Mouse (Mus musculus) gastrocnemius, postnatal 25 days (tissue): ENCODE measurements around the gene Smurf2. TPM values are rescaled to one million over a fixed set of nuclear protein-coding genes. Genes with fewer than 3 reads are reported as not detected.

Experiments used
- DNase-seq: peaks from one replicate; pipeline ENCODE4 v3.0.0; 2022
- long read RNA-seq, 2 experiments: library from polyadenylated mRNA; stranded (forward); transcript quantifications; one replicate each; pipeline ENCODE4 v2.0.0; 2021
- total RNA-seq, 2 experiments: library from RNA; stranded (reverse); gene quantifications; 1 replicate in 1 of 2; 2 replicates in 1 of 2; pipeline ENCODE4 v1.2.3; 2021

Gene Smurf2
- total RNA-seq: 10 to 100 TPM; 22.3 to 23.7 TPM
- long read RNA-seq, experiment 1, partial matches to known transcripts: 0 of 14 reads
- long read RNA-seq, experiment 1, other reads (novel, unspliced or antisense): 14 of 14 reads
- long read RNA-seq, experiment 2, full-length matches to known transcripts: 2 of 15 reads
- long read RNA-seq, experiment 2, partial matches to known transcripts: 3 of 15 reads
- long read RNA-seq, experiment 2, other reads (novel, unspliced or antisense): 10 of 15 reads

DNA sequence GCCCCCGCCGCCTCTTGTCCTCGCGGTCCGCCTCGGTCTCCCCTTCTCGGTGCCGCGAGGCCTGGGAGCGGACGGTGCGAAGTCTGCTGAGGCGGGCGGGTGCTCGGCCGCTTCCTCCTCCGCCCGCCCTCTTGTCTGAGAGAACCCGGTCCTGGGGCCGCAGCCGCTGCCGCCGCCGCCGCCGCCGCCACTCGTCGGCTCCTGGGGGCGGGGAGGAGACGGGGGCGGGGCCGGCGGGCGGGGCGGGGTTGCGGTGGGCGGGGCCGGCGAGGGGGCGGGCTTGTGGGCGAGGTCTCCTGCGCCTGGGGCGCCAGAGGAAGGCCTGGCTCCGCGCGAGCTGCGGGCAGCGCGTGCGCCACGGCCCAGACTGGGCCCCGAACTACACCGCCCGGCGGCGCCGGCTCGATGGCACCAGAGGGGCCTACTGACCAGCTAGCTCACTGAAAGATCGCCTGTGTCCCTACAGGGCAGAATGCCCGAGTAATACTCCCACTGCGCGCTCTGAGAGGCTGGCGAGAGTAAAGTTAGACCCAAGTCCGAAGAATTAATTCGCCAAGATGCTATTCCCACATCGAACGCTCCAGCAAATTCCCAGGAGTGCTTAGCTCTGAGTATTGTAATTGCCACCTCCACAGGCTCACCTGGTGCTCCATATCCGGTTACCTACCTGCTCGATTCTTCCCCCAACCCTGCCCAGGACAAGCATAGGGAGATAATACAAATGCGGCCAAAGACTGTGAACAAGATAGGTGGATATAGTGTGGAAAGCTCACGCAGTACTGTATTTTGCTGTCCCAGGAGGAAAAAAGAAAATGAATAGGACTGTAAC lies at the start of gene Smurf2:
Gene Smurf2, minus strand, starts transcription at position 165 of the 829 bp plus-strand sequence.
- DNase-seq: peak; percentile 92

GRCm38 (mm10) chr11:106969798-106970197 lies 49.3 kb upstream of the Smurf2 start:
- no peak for DNase-seq

GRCm38 (mm10) chr11:106967630-106968029 lies 47.1 kb upstream of the Smurf2 start:
- peak; percentile 65 for DNase-seq

GRCm38 (mm10) chr11:106965881-106966280 lies 45.4 kb upstream of the Smurf2 start:
- no peak for DNase-seq

DNA sequence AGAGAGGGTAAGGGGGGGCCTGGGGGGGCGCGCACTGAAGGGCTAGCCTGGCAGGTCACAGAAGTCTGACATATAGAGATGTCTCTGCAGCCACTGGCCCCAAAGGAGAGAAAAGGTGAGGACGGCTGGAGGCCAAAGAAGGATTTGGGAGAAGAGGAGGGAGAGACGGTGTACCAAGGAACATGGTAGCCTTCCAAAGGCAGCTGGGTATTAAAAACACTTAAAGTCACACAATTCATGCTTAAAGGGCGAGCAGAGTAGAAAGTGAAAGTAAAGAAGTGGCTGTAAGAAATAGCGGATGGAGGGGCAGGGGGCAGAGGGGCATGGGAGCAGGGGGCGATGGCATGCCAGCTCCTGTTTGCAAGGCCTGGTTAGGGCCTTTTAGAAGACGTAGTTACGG lies 41.8 kb upstream of the Smurf2 start:
- no peak for DNase-seq

GRCm38 (mm10) chr11:106961471-106962081 lies 41.1 kb upstream of the Smurf2 start:
- peak; percentile 27 for DNase-seq

DNA sequence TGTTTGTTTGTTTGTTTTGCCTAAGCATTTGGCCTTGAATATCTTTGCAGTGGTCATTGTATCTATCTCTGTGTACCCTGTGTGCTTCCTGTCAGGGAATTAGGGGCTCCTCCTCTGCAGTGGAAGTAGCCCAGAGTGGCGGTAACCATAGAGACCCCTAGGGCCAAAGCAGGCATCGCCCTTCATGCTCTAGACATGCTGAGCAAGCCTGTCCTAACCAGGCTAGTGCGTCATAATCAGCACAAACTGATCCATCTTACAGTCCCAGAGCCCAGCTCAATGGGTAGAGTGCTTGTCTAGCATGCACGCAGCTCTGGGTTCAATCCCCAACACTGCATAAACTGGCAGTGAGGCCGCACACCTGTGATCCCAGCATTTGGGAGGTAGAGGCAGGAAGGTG lies 38.6 kb upstream of the Smurf2 start:
- DNase-seq: no peak

GRCm38 (mm10) chr11:106958407-106959071 lies 38.0 kb upstream of the Smurf2 start:
- DNase-seq: no peak

GRCm38 (mm10) chr11:106957271-106957980 lies 36.9 kb upstream of the Smurf2 start:
- DNase-seq: peak; percentile 69

GRCm38 (mm10) chr11:106954566-106954965 lies 34.1 kb upstream of the Smurf2 start:
- no peak for DNase-seq

DNA sequence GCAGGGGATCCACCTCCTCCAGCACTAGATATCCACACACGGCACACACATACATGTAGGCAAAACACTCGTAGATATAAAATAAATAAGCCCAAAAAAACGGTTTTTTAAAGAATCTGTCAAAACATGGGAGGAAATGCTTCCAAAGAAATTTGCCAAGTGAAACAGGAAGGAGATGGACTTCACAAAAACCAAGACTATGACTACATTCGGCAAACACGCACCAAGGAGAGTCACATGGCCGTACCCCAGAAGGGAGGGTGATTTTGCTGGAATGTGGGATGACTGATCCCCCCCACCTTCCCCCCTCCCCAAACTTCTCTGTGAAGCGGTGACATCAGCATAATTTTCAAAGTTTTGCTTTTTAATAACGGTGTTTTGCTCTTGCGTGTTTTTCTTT lies 33.6 kb upstream of the Smurf2 start:
- DNase-seq: no peak

DNA sequence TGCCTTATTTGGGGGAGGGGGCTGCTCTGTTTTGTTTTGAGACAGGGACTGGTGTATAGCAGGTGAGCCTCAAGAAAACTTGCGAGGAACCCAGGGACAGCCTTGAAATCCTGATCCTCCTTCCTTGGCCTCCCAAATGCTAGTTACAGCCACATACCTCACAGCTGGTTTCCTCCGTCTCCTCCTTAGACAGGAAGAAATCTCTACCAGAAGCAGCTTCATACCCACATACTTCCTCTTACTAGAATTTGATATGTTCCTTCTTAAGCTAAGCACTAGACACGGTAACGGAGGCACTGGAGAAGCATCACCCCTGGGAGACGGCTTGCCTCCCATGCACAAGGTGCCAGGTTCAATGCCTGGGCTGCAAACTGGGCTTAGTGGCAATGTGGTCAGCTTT lies 16.8 kb upstream of the Smurf2 start:
- DNase-seq: no peak

DNA sequence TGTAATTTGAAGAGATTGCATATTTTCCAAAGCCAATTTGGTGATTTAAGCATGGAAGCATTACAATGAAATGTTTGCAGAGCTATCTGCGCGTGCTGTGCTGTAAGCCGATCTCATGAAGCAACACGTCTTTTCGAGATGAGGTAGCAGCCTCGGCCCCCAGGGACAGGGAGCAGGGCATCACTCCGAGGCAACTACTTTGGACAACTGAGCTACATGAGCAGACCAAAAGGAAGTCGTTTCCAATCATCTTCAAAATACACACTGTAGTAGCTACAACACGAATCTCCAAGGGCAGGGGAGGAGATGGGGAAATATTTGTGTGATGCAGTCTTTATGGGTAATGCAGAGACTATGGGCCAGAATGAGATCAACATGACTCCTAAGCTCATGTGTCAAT lies 9.9 kb upstream of the Smurf2 start:
- DNase-seq: peak; percentile 58

DNA sequence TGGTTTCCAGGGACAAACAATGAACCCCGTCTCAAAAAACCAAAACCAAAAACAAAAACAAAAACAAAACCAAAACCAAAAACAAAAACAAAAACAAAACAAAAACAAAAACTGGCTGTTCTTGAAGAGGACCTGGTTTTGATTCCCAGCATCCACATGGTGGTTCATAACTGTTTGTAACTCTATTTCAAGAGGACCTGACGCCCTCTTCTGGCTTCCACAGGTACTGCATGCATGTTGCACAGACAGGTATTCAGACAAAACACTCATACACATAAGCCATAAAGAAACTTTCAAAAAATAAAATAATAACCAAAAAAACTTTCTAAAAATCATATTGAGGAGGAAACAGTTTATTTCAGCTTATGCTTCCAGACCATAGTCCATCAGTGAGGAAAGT lies 8.4 kb upstream of the Smurf2 start:
- DNase-seq: no peak

DNA sequence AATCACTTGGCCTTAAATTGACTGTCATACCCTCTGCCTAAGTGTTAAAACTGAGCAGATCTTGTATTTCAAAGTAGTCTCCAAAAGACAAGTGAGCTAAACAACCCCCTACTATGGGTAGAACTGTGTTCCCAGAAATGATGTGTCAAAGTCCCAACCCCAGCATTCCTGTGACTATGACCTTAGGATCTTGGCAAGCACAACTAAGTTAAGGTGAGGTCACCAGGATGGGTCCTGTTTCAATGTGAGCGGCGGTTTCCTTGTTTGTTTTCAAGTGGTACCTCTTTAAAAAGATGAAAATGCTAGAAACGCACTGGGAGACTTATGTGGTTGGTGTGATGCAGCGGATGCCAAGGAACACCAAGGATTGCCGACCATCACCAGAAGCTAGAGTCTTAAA lies 7.4 kb upstream of the Smurf2 start:
- DNase-seq: no peak

- no peak for DNase-seq
Observed at GRCm38 (mm10) chr11:106927226-106927625, 6.7 kb upstream of the Smurf2 start.

- DNase-seq: no peak
Observed at GRCm38 (mm10) chr11:106926732-106927131, 6.2 kb upstream of the Smurf2 start.

- peak; percentile 10 for DNase-seq
Observed at GRCm38 (mm10) chr11:106919612-106920550, 634 bp downstream of the Smurf2 start.

- DNase-seq: no peak
Observed at GRCm38 (mm10) chr11:106918901-106919300, 1.6 kb downstream of the Smurf2 start.

DNA sequence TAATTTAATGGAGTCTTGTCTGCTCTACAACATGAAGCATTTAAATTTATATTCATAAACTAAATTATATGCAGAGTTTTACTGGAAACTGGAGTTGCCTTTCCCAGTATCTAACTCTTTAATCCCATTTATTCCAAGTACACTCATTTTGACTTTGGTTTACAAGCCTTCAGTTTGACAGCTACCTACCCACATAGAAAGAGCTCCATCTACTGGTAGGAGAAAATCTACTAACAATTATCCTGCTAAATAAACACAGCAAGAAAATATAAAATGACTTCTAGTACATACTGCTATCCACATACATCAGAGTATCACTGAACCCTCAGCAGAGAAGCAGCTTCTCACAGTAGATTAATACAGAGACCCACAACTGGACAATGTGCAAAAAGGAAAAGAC lies 9.3 kb downstream of the Smurf2 start:
- no peak for DNase-seq

- no peak for DNase-seq
Observed at GRCm38 (mm10) chr11:106908016-106908415, 12.5 kb downstream of the Smurf2 start.
